Mouse (Mus musculus): ENCODE measurements around the gene Olfr270. TPM values are rescaled to one million over a fixed set of nuclear protein-coding genes. Genes with fewer than 3 reads are reported as not detected.

The Olfr270 gene
- total RNA-seq (2021): not detected
- long read RNA-seq: 0 reads

DNA sequence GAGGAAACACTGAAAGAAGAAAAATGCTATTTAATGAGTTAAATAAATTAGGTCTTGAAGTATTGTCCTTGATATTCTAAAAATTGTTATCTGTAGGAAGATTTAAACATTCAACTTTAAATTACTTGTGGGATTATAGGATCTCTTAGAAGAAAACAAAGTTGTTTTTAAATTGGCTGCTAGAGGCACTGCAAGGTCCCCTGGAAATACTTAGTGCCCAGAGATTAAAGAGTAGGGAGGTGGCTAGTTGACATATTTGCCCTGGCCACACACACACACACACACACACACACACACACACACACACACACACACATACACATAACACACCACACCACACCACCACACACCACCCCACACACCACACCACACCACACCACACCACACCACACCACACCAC is at the start of gene Olfr270:
TSS of gene Olfr270 (plus strand) at position 301 of the 400 bp plus-strand sequence.
- no peak for DNase-seq (ENCODE audit: low spot score in 2 of 2)

DNA sequence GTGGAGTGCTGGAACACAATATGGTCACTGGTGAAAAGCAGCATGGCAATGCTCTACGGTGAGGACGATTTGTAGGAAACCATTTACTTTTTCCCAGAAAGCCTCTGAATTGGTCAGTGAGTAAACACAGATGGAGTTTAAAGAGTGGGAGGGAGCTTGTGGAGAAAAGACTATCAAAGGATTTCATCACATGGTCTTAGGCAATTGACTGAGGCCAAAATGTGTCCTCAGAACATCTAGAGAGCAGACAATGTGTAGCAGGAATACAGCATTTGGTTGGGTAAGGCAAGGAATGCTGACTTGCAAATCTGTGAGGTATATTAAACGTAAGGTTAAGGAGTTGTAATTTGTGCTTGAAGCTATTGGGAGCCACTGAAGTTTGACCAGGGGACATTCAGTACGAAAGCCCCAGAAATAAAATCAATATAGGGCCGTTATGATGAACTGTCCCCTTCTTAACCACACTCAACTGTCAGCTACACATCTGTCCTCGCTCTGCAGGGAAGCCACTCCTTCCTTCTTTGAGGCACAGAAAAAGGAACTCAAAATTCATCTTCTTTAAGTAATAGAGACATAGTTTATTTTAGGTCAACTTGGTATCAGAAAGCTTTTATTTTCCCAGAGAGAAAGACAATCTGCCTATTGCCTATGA is 47.6 kb upstream of the Olfr270 start:
- no peak for DNase-seq (ENCODE audit: low spot score in 2 of 2)

DNA sequence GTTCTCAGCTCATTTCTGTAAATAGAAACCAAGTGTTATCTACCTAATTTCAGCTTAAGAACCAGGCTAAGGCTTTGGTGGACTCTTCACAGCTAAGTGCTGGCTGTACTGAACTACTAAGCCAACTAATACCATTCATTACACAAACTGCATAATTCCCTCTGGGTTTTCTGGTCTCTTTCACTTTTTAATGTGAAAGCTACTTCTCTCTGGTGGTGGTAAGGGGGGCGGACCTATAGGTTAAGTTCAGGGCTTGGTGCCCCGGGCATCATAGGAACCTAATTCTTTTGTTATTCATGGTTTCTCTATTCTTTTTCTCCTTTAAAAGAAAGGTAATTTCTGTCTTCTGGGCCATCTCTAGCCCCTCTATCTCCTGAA is 47.0 kb upstream of the Olfr270 start:
- no peak for DNase-seq (ENCODE audit: low spot score in 2 of 2)

DNA sequence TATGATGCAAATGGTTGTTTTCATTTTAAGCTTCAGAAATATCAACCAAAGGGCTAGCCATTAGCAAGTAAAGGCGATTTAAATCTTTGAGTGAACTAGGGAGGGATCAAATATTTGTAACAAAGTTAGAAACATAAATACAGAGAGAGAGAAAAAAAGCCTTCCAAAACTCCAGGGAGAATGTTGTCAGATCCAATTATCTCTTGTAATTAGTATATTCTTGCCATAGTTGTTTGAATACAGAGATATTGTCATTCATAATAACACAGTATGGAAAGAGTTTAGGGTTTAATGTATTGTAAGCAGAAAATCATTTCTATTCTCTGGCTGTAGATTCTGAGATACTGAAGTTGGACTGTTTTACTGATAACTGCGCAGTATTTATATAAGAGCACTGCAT is 45.3 kb upstream of the Olfr270 start, which contains the start of gene Olfr272:
TSS of gene Olfr272 (minus strand) at position 101 of the 400 bp plus-strand sequence.
- no peak for DNase-seq (ENCODE audit: low spot score in 2 of 2)

DNA sequence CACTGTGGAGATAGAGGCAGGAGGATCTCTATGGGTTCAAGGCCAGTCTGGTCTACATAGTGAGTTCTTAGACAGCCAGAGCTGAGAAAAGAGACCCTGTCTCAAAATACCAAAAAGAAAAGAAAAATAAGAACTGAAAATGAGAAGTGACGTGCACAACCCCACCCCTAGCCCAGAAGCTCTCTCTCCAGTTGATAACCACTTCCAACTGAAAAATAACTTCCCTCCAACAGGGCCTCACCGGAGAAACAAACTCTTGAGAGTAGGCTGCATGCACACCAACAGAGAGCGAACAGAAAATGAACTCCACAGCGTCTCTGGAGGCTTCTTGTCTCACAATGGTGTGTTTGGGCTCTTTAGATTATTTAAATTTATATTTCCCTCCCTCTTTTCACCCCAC is 33.9 kb upstream of the Olfr270 start:
- DNase-seq (ENCODE audit: low spot score in 2 of 2): no peak

DNA sequence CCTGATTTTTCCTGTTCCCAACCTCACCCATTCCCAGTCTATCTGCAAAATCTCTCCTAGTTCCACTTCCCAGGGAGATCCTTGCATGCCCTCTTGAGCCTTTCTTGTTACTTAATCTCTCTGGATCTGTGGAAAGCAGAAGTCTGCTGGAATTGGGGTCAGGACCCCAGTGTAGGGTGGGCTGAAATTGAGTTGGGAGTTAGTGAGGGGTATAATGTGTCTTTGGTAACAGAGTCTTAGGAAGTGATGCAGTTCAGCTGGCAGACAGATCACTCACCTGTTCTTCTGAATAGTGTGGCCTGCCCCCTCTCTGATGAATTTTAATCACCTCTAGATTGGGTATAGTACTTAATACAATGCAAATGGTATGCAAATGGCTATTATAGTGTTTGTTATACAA is 17.7 kb upstream of the Olfr270 start:
- DNase-seq (ENCODE audit: low spot score in 2 of 2): no peak

DNA sequence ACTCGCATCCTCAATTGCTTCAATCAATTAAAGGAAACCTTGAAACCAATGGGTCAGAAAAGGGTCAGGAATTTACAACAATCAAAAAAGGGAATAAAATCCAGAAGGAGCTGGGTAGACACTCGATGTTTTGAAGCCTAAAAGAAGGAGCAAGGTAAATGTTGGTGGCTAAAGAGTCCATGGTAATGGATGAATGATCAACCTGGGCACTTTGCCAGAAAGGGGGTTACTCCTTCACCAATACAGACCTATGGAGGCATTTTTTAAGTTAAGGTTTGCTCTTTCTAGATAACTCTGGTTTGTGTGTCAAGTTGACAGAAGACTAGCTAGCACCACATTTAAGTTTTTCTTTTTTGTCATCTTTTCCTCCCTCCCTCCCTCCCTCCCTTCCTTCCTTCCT is 15.3 kb upstream of the Olfr270 start:
- no peak for DNase-seq (ENCODE audit: low spot score in 2 of 2)

DNA sequence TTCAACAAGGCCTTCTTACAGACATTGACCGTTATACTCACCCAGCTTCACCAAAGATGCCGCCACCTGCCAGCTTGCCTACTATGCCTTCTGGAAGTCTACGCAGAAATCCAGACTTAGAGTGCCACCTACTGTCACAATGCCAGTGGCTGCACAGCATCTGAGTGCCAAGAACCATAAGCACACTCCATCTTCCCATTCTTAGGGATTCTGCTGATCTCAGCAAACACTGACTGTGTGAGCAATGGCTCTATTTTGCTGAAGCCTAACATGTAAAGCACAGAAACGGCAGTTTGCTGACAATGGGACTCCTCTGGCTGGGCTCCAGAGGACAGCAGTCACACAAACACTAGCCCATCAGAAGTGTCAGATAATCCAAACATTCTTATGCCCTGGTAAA is 5.7 kb upstream of the Olfr270 start:
- DNase-seq (ENCODE audit: low spot score in 2 of 2): peak; percentile 40 to 51

DNA sequence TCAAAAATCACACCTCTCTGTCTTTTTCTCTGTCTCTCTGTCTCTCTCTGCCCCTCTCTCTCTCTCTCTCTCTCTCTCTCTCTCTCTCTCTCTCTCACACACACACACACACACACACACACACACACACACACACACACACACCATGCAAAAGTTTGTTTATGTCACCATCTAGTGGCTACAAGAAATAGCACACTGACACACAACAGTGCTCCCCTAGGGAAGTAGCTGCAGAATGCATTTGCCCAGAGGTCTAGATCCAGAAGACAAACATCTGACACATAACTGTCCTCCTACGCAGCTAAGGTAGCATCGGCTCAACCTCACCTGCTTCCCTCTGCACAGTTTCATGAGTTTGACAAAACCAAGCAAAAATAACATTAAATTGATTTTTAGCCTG is 20.9 kb downstream of the Olfr270 start:
- peak; percentile 17 to 33 for DNase-seq (ENCODE audit: low spot score in 2 of 2)

DNA sequence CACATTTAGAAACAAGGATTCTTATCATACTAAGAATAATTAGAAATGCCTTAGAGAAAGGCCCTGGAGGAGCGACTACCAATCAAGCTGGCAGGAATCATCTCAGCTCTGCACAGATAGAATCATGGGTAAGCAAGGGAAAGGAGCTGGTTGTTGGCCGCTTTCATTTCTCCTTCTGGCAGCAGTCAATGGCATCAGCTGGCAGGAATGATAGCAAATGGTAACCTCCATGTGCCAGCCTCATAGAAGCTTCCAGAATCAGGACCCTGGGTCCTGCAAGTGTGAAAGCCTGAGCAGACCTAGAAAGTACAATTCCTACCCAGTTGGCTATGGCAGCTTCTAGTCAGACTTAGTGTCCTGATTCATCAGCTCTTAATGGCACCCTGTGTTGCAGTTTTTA is 21.9 kb downstream of the Olfr270 start:
- DNase-seq (ENCODE audit: low spot score in 2 of 2): peak in 1 of 2 experiments; percentile 13

DNA sequence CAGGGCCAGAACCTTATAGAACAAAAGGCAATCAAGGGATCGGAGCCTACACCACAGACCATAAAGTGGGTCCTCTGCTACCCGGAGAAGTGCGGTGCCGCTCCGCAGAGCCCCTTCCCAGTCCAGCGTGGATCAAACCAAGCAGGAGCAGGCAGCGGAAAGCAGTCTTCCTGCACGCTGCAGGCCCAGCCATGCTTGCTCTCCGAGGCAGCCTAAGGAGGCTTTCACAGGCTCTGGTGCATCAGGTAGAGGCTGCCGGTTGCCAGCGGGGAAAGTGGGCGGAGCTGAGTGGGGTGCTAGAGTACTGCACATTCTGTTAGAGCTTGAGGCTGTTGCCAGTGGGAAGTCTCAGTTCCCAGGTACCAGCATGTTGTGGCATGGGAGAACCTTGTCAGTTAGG is 24.9 kb downstream of the Olfr270 start, which contains the start of gene Nipsnap3a:
TSS of gene Nipsnap3a (plus strand) at position 25 of the 400 bp plus-strand sequence.
- DNase-seq (ENCODE audit: low spot score in 2 of 2): peak in 1 of 2 experiments; percentile 18

DNA sequence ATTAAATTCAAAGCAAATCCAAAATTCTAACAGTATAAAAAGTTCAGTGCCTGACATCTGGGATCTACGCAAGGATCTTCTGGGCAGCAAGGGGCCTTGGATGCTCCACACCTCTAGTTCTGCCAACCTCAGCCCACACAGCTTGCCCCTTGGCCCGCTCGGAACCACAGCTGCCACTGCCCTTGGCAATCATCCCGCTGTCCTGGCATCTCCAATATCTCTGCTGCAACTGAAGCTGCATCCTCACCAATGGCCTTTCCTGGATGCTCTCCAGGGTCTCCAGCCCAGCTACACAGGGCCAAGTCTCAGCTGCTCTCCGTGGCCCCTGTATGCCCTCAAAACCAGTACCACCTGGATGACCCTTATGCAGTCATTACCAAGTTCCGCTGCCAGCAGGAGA is 35.1 kb downstream of the Olfr270 start:
- peak in 1 of 2 experiments; percentile 22 for DNase-seq (ENCODE audit: low spot score in 2 of 2)

DNA sequence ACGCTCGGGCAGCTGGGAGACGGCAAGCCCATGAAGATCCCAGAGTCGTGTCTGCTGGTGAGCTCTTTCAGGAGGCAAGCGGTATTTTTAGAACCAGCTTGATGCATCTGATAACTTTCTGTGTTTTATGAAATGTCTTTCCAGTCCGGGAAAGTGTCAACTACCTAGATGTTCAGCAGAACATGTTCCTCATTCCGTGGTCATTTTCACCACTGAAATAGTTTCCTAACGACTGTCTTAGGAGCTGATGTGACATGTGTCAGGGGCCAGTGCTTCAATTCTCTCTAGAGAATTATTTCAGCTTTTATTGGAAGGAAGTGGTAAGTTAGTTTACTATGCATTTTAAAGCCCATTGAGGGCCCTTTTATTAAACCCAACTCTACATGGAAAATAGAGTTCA is 35.8 kb downstream of the Olfr270 start:
- DNase-seq (ENCODE audit: low spot score in 2 of 2): no peak

DNA sequence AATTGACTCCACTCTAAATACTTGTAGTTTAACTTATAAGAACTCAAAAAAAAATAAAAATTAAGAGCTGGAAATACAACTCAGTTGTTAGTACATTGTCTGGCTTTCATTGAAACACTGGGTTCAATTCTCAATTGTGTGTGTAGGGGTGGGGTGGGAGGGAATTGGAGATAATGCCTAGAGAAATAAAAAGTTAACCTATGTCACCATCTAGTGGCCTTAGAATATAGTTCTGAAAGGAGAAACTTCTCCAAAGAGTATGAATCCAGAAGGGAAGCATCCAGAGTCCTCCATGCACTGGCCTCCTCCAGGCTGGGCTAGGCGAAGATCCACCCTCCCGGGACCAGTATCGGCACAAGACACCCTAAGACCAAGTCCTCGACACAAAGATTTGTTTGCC is 44.8 kb downstream of the Olfr270 start:
- no peak for DNase-seq (ENCODE audit: low spot score in 2 of 2)

DNA sequence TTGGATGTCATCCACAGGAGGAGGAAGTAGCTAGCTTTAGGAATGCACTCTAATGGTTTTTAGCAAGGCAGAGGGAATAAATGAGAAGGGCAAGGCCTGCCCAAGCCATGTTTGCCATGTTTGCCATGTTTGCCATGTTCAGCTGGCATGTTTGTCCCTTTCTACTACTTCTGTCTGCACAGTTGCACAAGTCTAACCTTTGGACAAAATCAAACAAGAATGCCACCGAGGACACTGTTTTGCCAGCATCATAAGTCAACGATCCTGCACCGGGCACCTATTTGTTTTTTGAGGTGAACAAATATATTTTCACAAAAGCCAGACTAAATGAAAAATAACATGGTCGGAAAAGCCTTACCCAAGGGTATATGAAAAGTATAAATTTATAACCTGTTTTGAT is 45.5 kb downstream of the Olfr270 start:
- DNase-seq (ENCODE audit: low spot score in 2 of 2): no peak

DNA sequence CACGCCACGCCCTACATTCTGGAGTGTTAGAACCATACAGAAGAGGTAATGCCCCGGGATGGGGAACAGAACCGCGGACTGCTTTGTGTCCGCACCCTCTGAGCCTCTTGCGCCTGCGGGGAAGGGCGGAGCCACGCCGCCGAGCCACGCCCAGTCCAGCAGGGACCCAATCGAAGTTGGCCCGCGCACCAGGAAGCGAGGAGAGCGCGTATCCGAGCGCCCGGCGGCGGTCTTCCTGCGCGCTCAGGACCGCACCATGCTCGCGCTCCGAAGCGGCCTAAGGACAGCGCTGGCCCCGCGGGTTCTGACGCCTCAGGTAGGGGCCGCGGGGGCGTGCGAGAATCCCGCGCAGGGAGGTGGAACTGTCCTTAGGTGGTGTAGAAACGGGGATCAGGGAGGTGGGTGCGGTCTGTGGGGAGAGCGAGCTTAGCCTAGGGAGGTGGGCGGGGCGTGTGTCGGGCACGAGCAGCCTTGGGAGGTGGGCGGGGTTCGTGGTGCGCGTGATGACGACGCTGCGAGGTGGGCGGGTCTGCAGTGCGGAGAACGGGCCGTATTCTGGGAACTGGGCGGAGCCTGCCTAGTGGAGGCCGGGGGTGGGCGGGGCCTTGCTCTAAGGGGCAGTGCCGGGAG is 47.5 kb downstream of the Olfr270 start, which contains the start of gene Nipsnap3b:
TSS of gene Nipsnap3b (plus strand) at position 149 of the 630 bp plus-strand sequence.
- peak; percentile 97 for DNase-seq (ENCODE audit: low spot score in 2 of 2)

DNA sequence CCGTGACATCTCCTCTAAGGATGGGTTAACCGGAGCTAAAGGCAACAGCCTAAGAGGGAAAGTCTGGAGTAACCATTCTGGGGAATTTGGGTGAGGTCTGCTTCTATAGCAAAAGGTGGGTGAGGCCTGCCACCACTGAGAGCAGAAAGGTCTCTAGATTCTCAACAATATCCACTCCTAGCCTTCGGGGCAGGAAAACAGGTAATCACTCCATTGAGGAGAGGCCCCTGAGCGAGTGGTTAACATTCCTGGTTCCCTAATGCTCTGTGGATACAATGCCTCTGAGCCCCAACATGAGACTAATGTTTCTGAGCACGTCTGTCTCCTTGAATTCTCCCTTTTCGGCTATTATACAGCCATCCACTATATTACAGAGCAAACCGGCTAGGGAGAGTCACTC is 50.1 kb downstream of the Olfr270 start:
- no peak for DNase-seq (ENCODE audit: low spot score in 2 of 2)

DNA sequence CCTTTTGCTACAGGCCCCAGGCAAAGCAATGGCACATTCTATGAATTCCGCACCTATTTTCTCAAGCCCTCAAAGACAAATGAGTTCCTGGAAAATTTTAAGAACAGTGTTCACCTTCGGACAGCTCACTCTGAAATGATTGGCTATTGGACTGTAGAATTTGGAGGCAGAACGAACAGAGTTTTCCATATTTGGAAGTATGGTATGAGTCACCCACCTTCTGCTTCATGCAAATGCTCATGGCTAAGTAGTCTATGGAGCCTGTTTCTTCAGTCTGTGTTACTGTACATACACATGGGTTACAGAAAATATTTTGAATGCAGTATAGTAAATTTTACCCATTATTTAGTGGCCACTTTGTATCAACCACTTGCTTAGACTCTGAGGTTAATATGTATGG is 50.7 kb downstream of the Olfr270 start:
- DNase-seq (ENCODE audit: low spot score in 2 of 2): no peak

DNA sequence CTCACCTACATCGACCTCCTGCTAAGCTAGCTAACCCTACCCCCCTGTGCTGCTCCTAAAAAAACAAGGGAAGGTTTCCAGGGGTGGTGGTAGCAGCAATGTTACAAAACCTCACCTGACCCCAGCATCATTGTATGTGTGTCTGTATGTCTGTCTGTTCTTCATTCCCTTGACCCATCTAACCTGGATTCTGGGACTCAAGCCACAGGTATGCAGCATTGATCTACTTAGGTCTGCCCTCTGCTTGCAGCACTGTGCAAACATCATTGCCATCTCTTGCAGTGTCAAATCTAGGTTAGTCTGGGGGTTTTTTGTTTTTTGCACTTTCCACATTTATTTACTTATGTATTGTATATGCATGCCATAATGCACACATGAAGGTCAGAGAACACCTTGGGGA is 54.0 kb downstream of the Olfr270 start:
- no peak for DNase-seq (ENCODE audit: low spot score in 2 of 2)

Data from layer of hippocampus, postnatal 10 days (tissue).